ENCODE assay signal across 10 mouse cellular contexts in the genomic region with DNA sequence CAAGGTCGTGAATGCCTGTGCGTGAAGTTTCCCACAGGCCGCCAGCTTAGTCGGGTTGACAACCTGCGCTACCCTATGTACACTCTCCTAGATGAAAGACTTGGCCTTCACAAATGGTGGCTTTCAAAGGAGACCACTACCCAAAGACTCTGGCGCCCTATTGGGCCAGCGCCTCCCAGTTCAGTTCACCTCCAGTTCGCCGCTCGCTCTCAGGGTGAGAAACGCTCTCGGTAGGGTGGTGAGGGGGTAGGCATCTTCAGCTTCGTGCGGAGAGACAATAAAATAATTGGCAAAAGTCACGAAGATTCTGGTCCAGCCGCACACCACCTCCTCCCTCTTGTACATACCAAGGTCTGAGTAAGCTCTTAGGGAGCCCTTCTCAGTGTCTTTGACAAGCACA. TPM values are rescaled to one million over a fixed set of nuclear protein-coding genes. Genes with fewer than 3 reads are reported as not detected.
DNase-seq lines count a peak whose midpoint lies in the region; ATAC-seq and TF ChIP-seq lines count a peak whose summit lies in the region.
"Had no signal": no experiment of that assay in that cellular context is flagged by ENCODE, and none has a peak within 500 bp of the region (broad histone marks: within the 10 kb centered on the region; RNA-seq: fewer than 3 reads in every experiment).

No protein-coding gene starts in this region.

- no peaks in the 10 kb centered on the region for H3K36me3 ChIP-seq in testis, adult 2 months (ENCODE audit: control insufficient read depth, insufficient read depth, low read length)
- H3K36me3 ChIP-seq in limb, embryonic 13.5 days: no peaks in the 10 kb centered on the region

- H3K9ac ChIP-seq in limb, embryonic 13.5 days: no peak overlapping the region

- no peak for ATAC-seq in limb, embryonic 13.5 days (ENCODE audit: low FRiP score, low read depth)
- no peak for ATAC-seq in monocyte, adult 5-6 weeks (replicated peaks; ENCODE audit: insufficient number of reproducible peaks, low FRiP score, low TSS enrichment, poor library complexity, severe bottlenecking)

- H3K27me3 ChIP-seq in testis, adult 2 months (ENCODE audit: control insufficient read depth, insufficient read depth, low read length): no peaks in the 10 kb centered on the region
- peaks cover 47% of the 10 kb centered on the region for H3K27me3 ChIP-seq in limb, embryonic 13.5 days

- TF ChIP-seq CTCF in testis, adult 2 months (IDR thresholded peaks at IDR 0.05; ENCODE audit: control insufficient read depth, insufficient read depth, insufficient replicate concordance, low read depth, low read length): no peak
- no peak for TF ChIP-seq CTCF in lung, adult 2 months (IDR thresholded peaks at IDR 0.05; ENCODE audit: insufficient read depth, low read length)

- peaks cover 11% of the 10 kb centered on the region for H3K4me1 ChIP-seq in testis, adult 2 months (ENCODE audit: control insufficient read depth, insufficient read depth, low read length)
- no peaks in the 10 kb centered on the region for H3K4me1 ChIP-seq in limb, embryonic 13.5 days
- H3K4me1 ChIP-seq in lung, adult 2 months (ENCODE audit: control insufficient read depth, insufficient read depth, low read length): no peaks in the 10 kb centered on the region

- 11% methylated on average over 16 of the region's 16 CpGs for WGBS in limb, embryonic 13.5 days
- 26% methylated on average over 16 of the region's 16 CpGs for WGBS in lung, adult 2 months

- TF ChIP-seq POLR2A in testis, adult 2 months (IDR thresholded peaks at IDR 0.05; ENCODE audit: control insufficient read depth, low read depth, low read length): no peak
- TF ChIP-seq POLR2A in lung, adult 2 months (IDR thresholded peaks at IDR 0.05; ENCODE audit: borderline replicate concordance, extremely low read depth, low read depth, low read length): no peak

- no peaks in the 10 kb centered on the region for H3K9me3 ChIP-seq in limb, embryonic 13.5 days

- H3K27ac ChIP-seq in testis, adult 2 months (ENCODE audit: control insufficient read depth, insufficient read depth, low read depth, low read length): no peak overlapping the region
- no peak overlapping the region for H3K27ac ChIP-seq in limb, embryonic 13.5 days

- H3K4me3 ChIP-seq in testis, adult 2 months (ENCODE audit: control insufficient read depth, low read depth, low read length): peak overlapping the region; percentile 7
- peak overlapping the region; percentile 19 for H3K4me3 ChIP-seq in limb, embryonic 13.5 days
- H3K4me3 ChIP-seq in lung, adult 2 months (replicated peaks; ENCODE audit: extremely low read depth, low read depth, low read length): no peak overlapping the region

- peak overlapping the region; percentile 46 for H3K4me2 ChIP-seq in limb, embryonic 13.5 days (replicated peaks)

- DNase-seq in cerebellum, postnatal 25 days: peak; percentile 5 to 9
- DNase-seq in cerebellum, adult 9-10 months: no peak
- DNase-seq in testis, postnatal 14 days (ENCODE audit: low spot score): no peak
- DNase-seq in lung, adult 2 months: no peak
- no peak for DNase-seq in right cerebral cortex, postnatal 36 days (ENCODE audit: low spot score in 2 of 2)

RNA-seq across cellular contexts. Expression of a gene that starts 2.5 kb away (rescaled TPM):
- polyA plus RNA-seq in testis, adult 2 months (2012; rRNA removed): not detected in 2 replicates
- 0.14 and 0.18 TPM in 2 replicates for polyA plus RNA-seq in limb, embryonic 13.5 days (2015; fragmentation: Nextera tagmentation; extraction: Ambion mirVana)
- polyA plus RNA-seq in lung, adult 2 months (2012; rRNA removed): not detected in 2 replicates
- not detected in 3 replicates for total RNA-seq in monocyte, adult 5-6 weeks (2017)
- total RNA-seq: megakaryocyte, adult 5-6 weeks had no signal
- polyA plus RNA-seq: large intestine, adult 2 months had no signal

Comparison
In these comparisons a context has a peak if more than half of its experiments do, and no peak if none do; other contexts are left out.
1. DNase-seq: peak in cerebellum, postnatal 25 days (2 of 2); none in cerebellum, adult 9-10 months (single experiment), testis, postnatal 14 days (single experiment), lung, adult 2 months (single experiment) and right cerebral cortex, postnatal 36 days (0 of 2).